Mouse (Mus musculus): ENCODE data around the gene Ltb. TPM values are rescaled to one million over a fixed set of nuclear protein-coding genes. Genes with fewer than 3 reads are reported as not detected.

The Ltb gene
- polyA plus RNA-seq, 1 experiment: 0.71 TPM

GRCm38 (mm10) chr17:35189186-35189585, 5.1 kb upstream of the Ltb start:
- no peaks in the 10 kb centered on the region for H3K4me1 ChIP-seq (ENCODE audit: control insufficient read depth, insufficient read depth, low read length)
- no peak overlapping the region for H3K27ac ChIP-seq (ENCODE audit: insufficient read depth, low read length)
- TF ChIP-seq CTCF (IDR thresholded peaks at IDR 0.05; ENCODE audit: extremely low read depth, insufficient read depth, low read length): no peak
- TF ChIP-seq POLR2A (IDR thresholded peaks at IDR 0.05; ENCODE audit: extremely low read depth, insufficient read depth, low read length): no peak
- H3K4me3 ChIP-seq (ENCODE audit: insufficient read depth, low read length): no peak overlapping the region

GRCm38 (mm10) chr17:35190096-35190495, 4.1 kb upstream of the Ltb start:
- TF ChIP-seq POLR2A (IDR thresholded peaks at IDR 0.05; ENCODE audit: extremely low read depth, insufficient read depth, low read length) (no peak), CTCF (IDR thresholded peaks at IDR 0.05; ENCODE audit: extremely low read depth, insufficient read depth, low read length) (no peak)
- Histone ChIP-seq H3K4me1 (ENCODE audit: control insufficient read depth, insufficient read depth, low read length) (no peaks in the 10 kb centered on the region), H3K27ac (ENCODE audit: insufficient read depth, low read length) (0 out of 2 replicates have a peak overlapping the region, but pooled peaks have one; percentile 13), H3K4me3 (ENCODE audit: insufficient read depth, low read length) (no peak overlapping the region)

- no peak overlapping the region for H3K4me3 ChIP-seq (ENCODE audit: insufficient read depth, low read length)
- H3K27ac ChIP-seq (ENCODE audit: insufficient read depth, low read length): no peak overlapping the region
- no peaks in the 10 kb centered on the region for H3K4me1 ChIP-seq (ENCODE audit: control insufficient read depth, insufficient read depth, low read length)
- TF ChIP-seq CTCF (IDR thresholded peaks at IDR 0.05; ENCODE audit: extremely low read depth, insufficient read depth, low read length) (no peak), POLR2A (IDR thresholded peaks at IDR 0.05; ENCODE audit: extremely low read depth, insufficient read depth, low read length) (no peak)
Observed at GRCm38 (mm10) chr17:35191723-35192122, 2.5 kb upstream of the Ltb start.

- H3K4me3 ChIP-seq (ENCODE audit: insufficient read depth, low read length): no peak overlapping the region
- H3K27ac ChIP-seq (ENCODE audit: insufficient read depth, low read length): no peak overlapping the region
- H3K4me1 ChIP-seq (ENCODE audit: control insufficient read depth, insufficient read depth, low read length): no peaks in the 10 kb centered on the region
- TF ChIP-seq POLR2A (IDR thresholded peaks at IDR 0.05; ENCODE audit: extremely low read depth, insufficient read depth, low read length) (no peak), CTCF (IDR thresholded peaks at IDR 0.05; ENCODE audit: extremely low read depth, insufficient read depth, low read length) (no peak)
Observed at GRCm38 (mm10) chr17:35192924-35193323, 1.3 kb upstream of the Ltb start.

GRCm38 (mm10) chr17:35194844-35195630, 798 bp downstream of the Ltb start:
- Histone ChIP-seq H3K4me1 (ENCODE audit: control insufficient read depth, insufficient read depth, low read length) (no peaks in the 10 kb centered on the region), H3K27ac (ENCODE audit: insufficient read depth, low read length) (no peak overlapping the region), H3K4me3 (ENCODE audit: insufficient read depth, low read length) (no peak overlapping the region)
- no peak for TF ChIP-seq CTCF (IDR thresholded peaks at IDR 0.05; ENCODE audit: extremely low read depth, insufficient read depth, low read length)
- no peak for TF ChIP-seq POLR2A (IDR thresholded peaks at IDR 0.05; ENCODE audit: extremely low read depth, insufficient read depth, low read length)

GRCm38 (mm10) chr17:35195631-35196320, 1.5 kb downstream of the Ltb start:
- no peak overlapping the region for H3K27ac ChIP-seq (ENCODE audit: insufficient read depth, low read length)
- H3K4me3 ChIP-seq (ENCODE audit: insufficient read depth, low read length): 0 out of 2 replicates have a peak overlapping the region, but pooled peaks have one; percentile 13
- no peaks in the 10 kb centered on the region for H3K4me1 ChIP-seq (ENCODE audit: control insufficient read depth, insufficient read depth, low read length)
- TF ChIP-seq POLR2A (IDR thresholded peaks at IDR 0.05; ENCODE audit: extremely low read depth, insufficient read depth, low read length) (no peak), CTCF (IDR thresholded peaks at IDR 0.05; ENCODE audit: extremely low read depth, insufficient read depth, low read length) (peak; percentile 56)

- no peaks in the 10 kb centered on the region for H3K4me1 ChIP-seq (ENCODE audit: control insufficient read depth, insufficient read depth, low read length)
- TF ChIP-seq CTCF (IDR thresholded peaks at IDR 0.05; ENCODE audit: extremely low read depth, insufficient read depth, low read length) (no peak), POLR2A (IDR thresholded peaks at IDR 0.05; ENCODE audit: extremely low read depth, insufficient read depth, low read length) (no peak)
- no peak overlapping the region for H3K27ac ChIP-seq (ENCODE audit: insufficient read depth, low read length)
- no peak overlapping the region for H3K4me3 ChIP-seq (ENCODE audit: insufficient read depth, low read length)
Observed at GRCm38 (mm10) chr17:35196321-35196641, 2.0 kb downstream of the Ltb start.

GRCm38 (mm10) chr17:35197126-35197525, 2.9 kb downstream of the Ltb start:
- no peaks in the 10 kb centered on the region for H3K4me1 ChIP-seq (ENCODE audit: control insufficient read depth, insufficient read depth, low read length)
- H3K27ac ChIP-seq (ENCODE audit: insufficient read depth, low read length): no peak overlapping the region
- no peak overlapping the region for H3K4me3 ChIP-seq (ENCODE audit: insufficient read depth, low read length)
- TF ChIP-seq CTCF (IDR thresholded peaks at IDR 0.05; ENCODE audit: extremely low read depth, insufficient read depth, low read length) (no peak), POLR2A (IDR thresholded peaks at IDR 0.05; ENCODE audit: extremely low read depth, insufficient read depth, low read length) (no peak)

- Histone ChIP-seq H3K4me1 (ENCODE audit: control insufficient read depth, insufficient read depth, low read length) (no peaks in the 10 kb centered on the region), H3K4me3 (ENCODE audit: insufficient read depth, low read length) (no peak overlapping the region), H3K27ac (ENCODE audit: insufficient read depth, low read length) (no peak overlapping the region)
- TF ChIP-seq CTCF (IDR thresholded peaks at IDR 0.05; ENCODE audit: extremely low read depth, insufficient read depth, low read length): no peak
- no peak for TF ChIP-seq POLR2A (IDR thresholded peaks at IDR 0.05; ENCODE audit: extremely low read depth, insufficient read depth, low read length)
Observed at GRCm38 (mm10) chr17:35198029-35198428, 3.8 kb downstream of the Ltb start.

GRCm38 (mm10) chr17:35198946-35199345, 4.7 kb downstream of the Ltb start:
- Histone ChIP-seq H3K4me3 (ENCODE audit: insufficient read depth, low read length) (no peak overlapping the region), H3K27ac (ENCODE audit: insufficient read depth, low read length) (no peak overlapping the region), H3K4me1 (ENCODE audit: control insufficient read depth, insufficient read depth, low read length) (no peaks in the 10 kb centered on the region)
- TF ChIP-seq POLR2A (IDR thresholded peaks at IDR 0.05; ENCODE audit: extremely low read depth, insufficient read depth, low read length) (no peak), CTCF (IDR thresholded peaks at IDR 0.05; ENCODE audit: extremely low read depth, insufficient read depth, low read length) (no peak)
